Mouse (Mus musculus) kidney, adult 8-10 months (tissue): ENCODE measurements around the gene Nosip.

ENCODE experiments used
- DNase-seq, 2 experiments: peaks; one replicate each; pipeline ENCODE4 v3.0.0; 2022

The Nosip gene

DNA sequence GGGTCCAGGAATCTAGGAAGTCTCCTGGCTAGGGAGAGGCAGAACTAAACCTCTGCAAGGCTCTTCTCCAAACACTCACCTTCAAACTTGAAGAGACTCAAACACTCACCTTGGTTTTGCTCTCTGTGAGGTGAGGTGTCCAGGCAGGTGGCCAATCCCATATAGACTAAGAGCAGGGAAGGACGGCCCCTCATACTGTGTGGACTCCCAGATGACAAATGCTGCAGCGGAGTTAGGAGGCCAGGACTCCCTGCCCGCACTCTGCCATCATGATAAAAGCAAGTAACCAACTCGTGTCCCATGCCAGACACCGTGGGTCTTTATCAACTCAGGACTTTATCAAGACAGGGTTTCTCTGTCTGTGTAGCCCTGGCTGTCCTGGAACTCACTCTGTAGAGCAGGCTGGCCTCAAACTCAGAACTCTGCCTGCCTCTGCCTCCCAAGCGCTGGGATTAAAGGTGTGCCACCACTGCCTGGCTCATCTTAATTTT lies 1.6 kb upstream of the Nosip start:
- DNase-seq, result no peak

DNA sequence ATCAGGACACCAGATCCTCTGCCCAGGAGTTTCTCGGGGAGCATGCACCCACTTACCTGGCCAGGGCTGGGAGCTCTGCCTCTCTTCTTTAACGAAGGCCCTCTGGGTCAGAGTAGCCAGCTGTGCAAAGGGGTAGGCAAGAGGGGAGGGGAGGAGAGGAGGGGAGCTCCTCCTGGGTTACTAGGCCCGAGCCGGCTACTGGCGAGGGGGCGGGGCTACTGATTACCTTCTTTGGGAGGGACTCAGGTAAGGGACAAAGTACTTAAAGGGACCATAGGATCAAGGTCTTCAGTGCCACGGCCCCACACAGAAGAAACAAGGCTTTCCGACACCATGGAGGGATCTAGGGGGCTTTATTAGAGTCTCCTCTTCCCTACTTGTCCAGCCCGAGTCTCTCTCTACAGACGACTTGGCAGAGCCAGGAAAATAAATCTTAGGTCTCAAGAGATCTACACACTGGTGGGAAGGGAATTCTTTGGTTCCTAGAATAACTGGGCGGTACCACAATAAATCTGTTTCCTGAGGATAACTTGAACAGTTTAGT lies 625 bp upstream of the Nosip start:
- peak; percentile 82 to 87 for DNase-seq

DNA sequence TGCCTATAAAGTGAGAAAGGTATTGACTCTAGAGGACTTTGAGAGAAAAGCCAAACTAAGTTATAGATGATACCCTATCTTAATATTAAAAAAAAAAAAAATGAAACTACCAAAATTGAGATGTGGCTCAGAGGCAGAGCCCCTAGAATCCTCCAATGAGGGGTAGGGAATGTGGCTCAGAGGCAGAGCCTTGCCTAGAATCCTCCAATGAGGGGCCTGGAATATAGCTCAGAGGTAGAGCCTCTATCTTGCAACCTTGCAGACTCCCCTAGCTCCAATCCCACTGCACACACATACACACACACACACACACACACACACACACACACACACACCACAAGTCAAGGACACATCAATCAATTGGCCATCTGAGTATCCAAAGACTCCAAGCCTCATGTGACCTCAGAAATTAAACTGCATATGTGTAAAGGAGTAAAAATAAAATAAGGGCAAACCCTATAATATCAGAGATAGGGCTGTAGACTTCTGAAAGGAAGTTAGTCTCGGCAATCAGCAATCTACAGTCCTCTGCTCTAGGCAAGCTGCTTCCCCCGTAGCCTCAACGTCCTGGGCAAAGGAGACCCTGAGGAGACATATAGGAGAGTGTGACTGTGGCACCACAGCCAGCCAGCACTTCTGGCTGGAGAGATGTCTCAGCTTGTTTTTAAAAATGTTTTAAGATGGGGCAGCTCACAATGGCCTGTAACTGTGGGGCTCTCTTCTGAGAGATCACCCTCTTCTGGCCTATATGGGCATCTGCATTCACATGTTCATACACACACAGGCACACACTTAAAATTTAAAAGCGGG lies 5.2 kb downstream of the Nosip start:
- DNase-seq, result no peak

DNA sequence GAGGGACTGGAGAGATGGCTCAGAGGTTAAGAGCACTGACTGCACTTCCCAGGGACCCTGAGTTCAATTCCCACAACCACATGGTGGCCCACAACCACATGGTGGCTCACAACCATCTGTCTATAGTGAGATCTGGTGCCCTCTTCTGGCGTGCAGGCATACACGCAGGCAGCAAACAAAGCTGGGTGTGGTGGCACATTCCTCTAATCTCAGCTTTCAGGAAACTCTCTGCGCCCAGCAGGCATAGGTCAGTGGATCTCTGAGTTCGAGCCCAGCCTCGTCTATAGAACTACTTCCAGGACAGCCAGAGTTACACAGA lies 5.7 kb downstream of the Nosip start:
- peak in 1 of 2 experiments; percentile 50 for DNase-seq

DNA sequence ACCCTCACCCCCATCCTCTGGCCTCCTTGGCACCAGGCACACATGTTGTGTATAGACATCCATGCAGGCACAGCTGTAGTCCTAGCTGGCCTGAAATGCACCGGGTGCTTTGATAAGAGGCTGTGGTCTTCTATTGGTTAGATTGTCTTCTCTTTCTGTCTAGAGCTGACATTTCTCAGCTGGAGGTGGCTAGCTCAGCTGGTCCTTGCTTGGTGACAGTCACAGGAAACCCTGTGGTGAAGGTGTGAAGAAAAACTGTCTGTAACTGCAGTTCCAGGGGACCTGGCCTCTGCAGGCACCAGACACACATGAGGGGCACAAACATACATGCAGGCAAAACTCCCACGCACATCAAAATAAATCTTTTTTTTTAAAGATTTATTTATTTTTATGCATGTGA lies 7.4 kb downstream of the Nosip start:
- DNase-seq, result no peak

DNA sequence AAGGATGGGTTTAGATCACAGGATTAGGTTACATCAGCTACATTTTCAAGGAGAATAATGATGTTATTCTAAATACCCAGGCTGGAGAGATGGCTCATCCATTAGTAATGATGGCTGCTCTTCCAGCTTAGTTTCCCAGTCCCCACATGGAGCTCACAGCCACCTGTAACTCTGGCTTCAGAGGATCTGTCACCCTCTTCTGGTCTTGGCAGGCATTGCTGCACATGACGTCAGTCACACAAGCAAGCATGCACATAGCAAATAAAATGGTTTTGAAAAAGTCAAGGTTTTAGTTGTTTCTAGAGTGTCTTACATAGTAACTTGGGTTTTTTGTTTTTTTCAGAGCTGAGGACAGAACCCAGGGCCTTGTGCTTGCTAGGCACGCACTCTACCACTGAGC lies 10.0 kb downstream of the Nosip start:
- no peak for DNase-seq

DNA sequence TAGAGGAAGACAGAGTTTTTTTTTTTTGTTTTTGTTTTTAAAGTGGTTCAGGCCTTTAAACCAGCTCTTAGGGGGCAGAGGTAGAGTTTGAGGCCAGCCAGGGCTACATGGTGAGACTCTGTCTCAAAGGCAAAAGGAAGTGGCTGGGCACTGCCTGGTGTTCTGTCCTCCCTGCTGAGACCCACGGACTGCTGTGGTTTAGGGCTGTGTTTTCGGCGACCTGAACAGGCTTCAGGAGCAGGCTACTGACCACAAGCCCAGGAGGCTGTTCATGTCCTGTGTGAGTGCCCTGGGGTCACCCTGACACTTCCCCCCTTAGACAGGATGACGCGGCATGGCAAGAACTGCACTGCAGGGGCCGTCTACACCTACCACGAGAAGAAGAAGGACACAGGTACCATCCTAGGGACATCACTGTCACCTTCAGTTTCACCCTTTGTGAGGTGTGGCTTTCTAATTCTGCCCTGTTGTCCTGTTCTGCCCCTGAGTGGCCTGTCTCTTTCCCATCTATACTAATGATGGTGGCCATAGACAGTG lies 11.0 kb downstream of the Nosip start:
- no peak for DNase-seq

DNA sequence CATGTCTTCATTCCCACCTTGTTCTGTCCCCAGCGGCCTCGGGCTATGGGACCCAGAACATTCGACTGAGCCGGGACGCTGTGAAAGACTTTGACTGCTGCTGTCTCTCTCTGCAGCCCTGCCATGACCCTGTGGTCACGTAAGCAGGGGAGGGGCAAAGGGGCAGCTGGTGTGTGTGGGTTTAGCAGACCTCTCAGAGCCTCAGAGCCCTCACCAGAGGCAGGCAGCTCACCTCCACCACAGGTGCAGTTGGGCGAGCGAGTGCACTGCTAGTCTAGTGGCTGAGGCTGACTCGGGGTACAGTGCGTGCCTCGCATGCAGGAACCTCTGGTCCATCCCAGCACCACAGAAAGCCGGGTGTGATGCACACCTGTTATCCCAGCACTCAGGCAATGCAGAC lies 11.7 kb downstream of the Nosip start:
- no peak for DNase-seq

DNA sequence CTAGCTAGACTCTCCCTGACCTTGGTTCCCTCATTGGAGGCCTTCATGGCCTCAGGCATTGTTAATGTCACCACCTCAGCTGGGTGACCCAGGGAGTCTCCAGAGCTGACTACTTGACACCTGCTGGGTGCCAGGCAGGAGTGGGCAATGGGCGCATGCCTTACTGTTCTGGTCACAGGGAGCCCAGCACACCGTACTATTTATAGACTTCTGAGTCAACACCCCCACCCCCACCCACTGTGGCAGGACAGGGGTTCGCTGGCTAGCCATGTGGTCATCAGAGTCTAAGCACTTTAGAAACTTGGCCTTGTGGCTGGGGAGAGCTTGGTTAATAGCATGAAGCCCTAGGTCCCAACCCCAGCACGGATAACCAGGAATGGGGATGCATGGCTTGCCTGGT lies 13.2 kb downstream of the Nosip start:
- no peak for DNase-seq

DNA sequence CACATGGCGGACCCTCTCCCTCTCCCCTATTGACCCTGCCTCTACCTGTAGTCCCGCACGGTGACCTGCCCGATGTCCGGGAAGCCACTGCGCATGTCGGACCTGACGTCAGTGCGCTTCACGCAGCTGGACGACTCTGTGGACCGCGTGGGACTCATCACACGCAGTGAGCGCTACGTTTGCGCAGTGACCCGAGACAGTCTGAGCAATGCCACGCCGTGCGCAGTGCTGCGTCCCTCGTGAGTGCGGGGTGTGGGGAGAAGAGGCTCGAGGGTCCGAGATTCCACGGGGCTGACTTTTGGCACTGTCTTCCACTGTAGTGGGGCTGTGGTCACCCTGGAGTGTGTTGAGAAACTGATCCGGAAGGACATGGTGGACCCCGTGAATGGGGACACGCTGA lies 14.3 kb downstream of the Nosip start:
- no peak for DNase-seq

DNA sequence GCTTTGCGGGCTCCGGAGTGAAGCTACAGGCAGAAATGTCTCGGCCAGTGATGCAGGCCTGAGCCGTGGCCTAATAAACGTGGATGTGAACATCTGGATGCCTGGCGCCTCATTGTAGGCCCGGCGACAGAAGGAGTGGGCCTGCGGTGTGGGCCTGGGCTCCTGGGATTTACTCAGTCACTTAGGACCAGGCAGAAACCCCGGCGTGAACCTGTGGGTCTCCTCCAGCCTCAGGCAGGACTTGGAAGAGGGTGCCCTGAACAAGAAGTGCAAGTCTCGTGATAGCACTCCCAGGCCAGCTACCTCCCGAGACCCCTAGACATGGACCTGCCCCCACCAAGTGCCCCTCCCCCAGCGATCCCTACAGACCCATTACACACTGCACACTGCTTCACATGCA lies 15.1 kb downstream of the Nosip start:
- no peak for DNase-seq

DNA sequence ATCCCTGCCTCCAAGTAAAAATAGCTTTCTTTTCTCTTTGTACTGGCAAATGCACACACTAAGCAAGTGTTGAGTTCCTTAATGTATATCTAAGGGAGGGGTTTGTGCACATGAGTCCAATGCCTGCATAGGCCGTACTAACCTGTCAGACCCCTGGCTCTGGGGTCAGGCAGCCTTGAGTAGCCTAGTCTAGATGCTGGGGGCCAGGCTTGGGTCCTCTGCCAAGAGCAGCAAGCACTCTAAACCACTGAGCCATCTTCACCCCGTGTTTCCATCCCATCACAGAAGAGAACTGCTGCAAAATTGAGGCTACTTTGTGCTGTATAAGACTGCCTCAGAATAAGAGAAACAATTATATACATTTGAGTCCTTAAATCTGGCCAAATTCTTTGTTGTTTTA lies 15.6 kb downstream of the Nosip start:
- DNase-seq, result no peak

DNA sequence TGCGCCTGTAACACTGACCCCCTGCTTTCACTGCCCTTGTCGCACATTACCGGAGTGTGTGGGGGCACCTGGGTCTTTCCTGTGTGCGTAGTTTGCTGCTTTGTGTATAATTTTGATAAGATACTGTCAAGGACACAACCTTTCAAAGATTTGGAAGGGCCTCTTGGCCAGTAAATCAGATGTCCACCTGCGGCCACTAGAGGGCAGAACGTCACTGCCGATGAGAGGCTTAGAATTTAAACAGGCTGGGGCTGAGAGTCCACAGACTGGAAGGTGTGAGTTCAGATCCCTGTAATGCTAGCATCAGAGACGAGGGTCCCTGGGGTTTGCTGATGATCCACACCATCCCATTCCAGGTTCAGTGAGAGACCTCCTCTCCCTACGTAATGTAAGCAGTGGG lies 16.3 kb downstream of the Nosip start:
- peak; percentile 63 to 81 for DNase-seq

DNA sequence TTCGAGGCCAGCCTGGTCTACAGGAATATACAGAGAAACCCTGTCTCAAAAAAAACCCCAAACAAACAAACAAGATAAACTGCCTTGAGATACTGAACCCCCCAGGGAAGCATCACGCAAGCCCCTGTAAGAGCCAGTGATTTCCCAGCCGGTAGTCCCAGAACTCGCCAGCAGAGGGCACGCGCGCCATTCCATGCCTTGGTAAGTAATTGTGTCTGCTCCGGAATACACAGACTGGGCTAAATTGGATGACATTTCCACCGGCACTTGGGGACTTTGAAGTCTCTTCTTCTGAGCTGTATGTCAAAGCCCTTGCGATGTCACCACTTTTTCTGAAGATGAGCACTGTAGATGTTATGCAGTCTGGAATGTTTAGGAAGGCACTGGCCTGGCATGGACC lies 17.6 kb downstream of the Nosip start:
- peak; percentile 84 to 94 for DNase-seq

DNA sequence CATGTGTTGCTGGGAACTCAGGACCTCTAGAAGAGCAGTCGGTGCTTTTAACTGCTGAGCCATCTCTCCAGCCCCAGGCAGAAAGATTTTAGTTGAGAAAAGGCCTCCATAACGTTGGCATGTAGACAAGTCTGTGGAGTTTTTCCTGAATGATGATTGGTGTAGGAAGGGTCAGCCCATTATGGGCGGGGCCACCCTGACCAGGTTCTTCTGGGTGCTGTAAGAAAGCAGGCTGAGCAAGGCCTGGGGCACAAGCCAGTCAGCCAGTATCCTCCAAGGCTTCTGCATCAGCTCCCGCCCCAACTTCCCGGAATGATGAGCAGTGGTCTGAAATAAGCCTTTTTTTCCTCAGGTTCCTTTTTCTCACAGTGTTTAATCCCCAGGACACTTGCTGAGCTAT lies 18.8 kb downstream of the Nosip start:
- DNase-seq, result no peak

DNA sequence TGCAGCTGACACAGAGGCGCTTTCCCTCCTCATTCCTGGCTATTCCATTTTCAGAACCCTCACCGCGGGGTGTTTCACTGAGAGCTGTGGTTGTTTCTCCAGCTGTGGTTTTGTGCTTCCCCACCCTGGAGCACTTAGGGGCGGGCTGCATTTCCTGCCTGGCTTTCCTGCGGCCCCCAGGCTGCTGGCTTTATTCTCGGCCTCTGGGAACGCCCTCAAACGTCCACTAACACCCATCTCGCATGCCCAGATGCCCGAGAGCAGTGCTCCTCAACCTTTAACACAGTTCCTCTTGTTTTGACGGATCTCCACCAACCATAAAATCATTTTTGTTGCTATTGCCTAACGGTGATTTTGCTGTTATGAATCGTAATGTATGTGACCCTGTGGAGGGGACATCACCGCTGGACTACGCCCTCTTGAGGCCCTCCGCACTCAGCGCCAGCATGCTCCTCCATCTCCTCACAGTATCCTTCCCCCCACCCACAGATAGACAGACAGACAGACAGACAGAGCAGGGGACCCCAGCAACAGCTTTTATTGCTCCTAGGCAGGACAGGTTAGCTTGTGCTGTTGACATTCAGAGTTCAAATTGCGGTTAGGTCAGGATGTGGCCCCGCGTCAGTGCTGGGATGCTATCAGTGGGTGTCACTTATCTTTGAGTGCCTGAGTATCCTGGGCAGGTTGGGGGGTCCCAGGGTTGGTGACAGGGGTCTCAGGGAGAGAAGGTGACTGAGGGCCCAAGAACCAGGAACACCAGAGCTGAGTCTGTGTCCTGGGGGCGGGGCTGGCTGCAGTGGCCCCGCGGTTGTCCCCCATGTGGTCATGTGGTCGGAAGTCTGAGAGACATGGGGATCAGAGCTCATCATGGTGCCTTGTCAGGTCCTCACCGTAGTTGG lies 20.4 kb downstream of the Nosip start:
- DNase-seq, result no peak

DNA sequence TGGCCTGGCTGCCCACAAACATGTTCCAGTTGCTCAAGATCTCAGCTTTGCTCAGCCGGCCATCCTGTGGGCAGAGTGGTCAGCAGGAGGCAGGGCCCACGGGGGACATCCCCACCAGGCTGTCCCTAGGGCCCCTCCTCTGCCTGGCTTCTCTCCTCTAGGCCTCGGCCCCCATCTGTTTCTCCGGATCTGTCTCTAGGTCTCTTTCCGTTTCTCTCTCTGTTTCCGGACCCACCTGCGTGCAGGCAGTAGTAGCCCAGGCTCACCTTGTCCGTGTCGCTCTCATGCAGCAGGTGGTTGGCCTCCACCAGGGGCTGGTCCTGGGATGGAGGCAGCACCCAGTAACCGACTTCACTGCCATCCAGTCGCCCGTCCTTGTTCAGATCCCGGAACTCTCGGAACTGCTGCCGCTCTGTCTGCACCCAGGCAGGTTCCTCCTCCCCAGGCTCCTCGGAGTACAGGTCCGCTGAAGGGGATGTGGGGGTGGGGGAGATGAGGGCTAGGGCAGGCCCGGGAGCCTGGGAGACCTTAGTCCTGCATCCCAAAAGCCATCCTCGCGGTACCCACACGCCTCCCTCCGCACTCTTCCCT lies 21.2 kb downstream of the Nosip start:
- no peak for DNase-seq

DNA sequence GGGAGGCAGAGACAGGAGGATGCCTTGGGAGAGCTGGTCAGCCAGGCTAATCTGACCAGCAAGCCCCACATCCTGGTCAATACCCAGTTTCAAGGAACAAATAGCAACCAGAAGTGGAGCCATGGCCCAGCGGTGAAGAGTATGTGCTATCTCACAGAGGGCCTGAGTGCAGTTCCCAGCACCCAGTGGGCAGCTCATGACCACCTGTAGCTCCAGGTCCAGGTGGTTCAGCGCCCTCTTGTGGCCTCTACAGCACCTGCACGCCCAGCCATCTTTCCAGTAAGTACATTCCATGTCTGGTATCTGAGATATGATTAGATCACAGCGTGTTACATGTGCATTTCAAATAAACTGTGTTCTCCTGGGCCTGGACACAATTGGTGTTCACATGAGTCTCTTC lies 23.9 kb downstream of the Nosip start:
- DNase-seq, result no peak

DNA sequence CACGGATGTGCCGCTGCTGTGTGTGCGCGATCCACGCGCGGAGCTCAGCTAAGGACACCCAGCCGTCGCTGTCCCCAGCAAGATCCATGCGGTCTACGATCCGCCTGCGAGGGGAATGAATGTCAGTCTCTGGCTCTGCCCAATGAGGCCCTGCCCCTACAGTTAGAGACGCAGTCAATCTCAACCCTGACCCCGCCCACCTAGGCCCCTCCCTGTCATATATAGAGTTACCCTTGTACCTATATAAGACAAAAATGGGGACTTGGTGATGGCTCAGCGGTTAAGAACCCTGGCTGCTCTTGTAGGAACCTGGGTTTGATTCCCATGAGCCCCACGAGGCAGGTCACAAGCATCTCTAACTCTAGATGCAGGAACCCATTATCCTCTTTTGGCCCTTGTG lies 26.4 kb downstream of the Nosip start:
- DNase-seq, result no peak

DNA sequence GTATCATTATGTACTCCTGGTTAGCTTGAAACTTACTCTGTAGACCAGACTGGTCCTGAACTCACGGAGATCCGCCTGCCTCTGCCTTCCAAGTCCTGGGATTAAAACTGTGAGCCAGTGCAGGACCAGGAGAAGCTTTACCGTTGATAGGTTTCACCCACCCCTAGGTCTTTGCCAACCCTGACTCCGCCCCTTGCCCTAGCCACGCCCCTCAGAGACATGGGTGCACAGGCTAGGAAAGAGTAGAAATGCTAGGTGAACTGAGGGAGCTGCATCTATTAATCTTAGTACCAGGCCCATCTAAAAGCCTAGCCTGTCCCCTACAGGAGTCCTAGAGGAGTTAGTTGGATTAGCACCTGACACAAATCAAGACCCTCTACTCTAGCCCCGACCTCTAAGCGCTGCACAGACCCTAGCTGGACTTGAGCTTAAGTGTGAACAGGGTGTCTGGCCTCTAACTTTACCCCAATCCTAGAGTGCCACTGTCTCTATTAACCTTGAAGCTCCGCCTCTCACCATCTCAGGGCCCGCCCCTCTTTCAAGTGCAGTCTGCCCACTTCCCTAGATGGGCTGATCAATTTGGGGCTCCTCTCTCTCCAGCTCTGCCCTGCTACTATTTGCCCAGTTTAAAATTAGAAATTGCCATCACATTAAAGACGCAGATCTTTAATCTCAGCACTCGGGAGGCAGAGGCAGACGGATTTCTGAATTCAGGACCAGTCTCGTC lies 28.2 kb downstream of the Nosip start:
- no peak for DNase-seq

DNA sequence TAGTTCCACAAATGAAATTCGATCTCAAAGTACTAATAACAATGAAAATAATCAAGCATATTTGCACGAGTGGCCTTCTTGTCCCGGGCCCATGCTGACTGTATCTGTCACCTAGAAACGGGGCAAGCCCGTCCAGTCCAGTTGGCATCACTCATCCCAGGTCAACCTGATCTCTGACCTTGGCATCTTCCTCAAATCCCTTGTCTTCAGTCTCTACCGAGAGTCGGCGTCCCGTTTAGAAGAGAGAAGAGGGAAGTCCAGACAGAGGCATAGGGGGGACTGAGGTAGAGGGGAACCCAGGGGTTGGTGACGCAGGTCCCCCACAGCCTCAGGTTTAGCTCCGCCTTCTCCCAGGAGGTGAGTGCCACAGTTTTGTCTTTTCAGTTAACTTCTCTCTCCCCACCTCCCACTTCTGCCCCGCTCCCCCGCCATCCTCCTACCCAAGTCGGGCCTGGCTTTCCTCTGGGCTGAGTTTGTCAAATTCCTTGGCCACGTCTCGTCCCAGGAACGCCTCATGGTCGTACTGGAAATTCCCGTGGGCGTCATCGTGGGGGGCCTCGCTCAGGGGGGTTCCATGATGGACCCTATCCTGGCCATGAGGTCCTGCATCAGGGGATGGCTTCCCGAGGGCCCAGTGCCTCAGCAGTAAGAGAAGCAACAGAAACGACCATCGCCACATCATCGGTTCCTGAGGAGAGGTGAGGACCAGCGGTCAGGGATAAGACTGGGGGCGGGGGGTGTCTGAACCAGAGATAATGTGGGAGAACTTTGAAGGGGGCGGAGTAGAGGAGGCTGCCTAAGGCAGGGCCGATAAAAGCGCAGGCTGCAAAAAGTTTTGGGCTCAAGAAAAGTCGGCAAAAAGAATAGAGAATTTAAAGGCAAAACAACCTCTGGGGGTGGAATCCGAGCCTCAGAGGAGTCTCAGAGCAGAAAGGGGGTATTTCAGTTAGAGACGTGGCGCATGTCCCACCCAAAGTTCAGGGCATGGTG lies 29.1 kb downstream of the Nosip start:
- no peak for DNase-seq
